Mouse (Mus musculus): ENCODE results near the gene Fez1. TPM values are rescaled to one million over a fixed set of nuclear protein-coding genes. Genes with fewer than 3 reads are reported as not detected.

The Fez1 gene
- polyA plus RNA-seq, 1 experiment from 2014 or later, result 341 TPM

DNA sequence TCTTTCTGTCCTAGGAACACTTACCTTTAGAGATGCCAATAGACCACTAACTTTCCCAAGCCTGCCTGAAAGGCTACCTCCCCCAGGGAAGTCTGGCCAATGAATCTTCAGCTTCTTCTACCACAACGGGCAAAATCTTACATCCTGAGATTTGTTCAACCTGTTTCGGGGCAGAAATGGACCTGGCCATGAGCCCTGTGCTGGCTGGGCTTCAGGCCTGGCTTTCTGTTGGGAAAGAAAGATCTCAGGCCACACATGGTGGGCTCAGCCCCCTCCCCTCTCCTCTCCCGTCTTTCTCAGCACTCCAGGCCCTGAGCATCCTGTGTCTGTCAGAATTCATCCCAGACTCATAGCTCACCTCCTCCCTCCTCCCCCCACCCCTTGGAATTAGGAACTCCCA lies 96.9 kb downstream of the Fez1 start:
- H3K36me3 ChIP-seq (ENCODE audit: control insufficient read depth, insufficient read depth, low read length), result no peaks in the 10 kb centered on the region
- no peak overlapping the region for H3K4me3 ChIP-seq (ENCODE audit: low read depth, low read length)
- H3K27ac ChIP-seq (ENCODE audit: low read depth, low read length), result no peak overlapping the region
- no peak overlapping the region for H3K9ac ChIP-seq (ENCODE audit: low read length)
- no peaks in the 10 kb centered on the region for H3K27me3 ChIP-seq (ENCODE audit: control insufficient read depth, insufficient read depth, low read length)
- ATAC-seq (replicated peaks; ENCODE audit: low FRiP score), result no peak
- peaks cover 10% of the 10 kb centered on the region for H3K4me1 ChIP-seq (replicated peaks; ENCODE audit: control insufficient read depth, insufficient read depth, low read length)
- no peak for DNase-seq (ENCODE audit: low spot score)
- WGBS, result 78% methylated on average over 3 of the region's 3 CpGs
- H3K4me2 ChIP-seq (ENCODE audit: low read depth, low read length, severe bottlenecking), result no peak overlapping the region
- H3K9me3 ChIP-seq (ENCODE audit: control insufficient read depth, low read length), result no peaks in the 10 kb centered on the region

DNA sequence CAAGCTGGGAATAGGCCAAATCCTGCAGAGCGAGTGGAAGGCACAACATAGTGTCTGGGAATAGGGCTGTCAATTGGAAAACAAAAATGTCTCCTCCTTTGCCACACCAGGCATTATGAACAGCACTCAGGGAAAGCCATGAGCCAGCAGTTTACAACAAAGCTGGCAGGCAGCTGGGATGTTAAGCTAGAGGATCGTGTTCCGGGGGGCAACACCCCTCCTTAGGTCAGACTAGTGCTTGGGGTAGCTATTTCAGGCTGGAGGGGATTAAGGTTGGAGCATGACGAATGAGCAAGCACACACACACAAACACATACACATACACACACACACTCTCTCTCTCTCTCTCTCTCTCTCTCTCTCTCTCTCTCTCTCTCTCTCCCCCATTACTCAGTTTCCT lies 97.8 kb downstream of the Fez1 start:
- H3K4me3 ChIP-seq (ENCODE audit: low read depth, low read length), result no peak overlapping the region
- H3K27me3 ChIP-seq (ENCODE audit: control insufficient read depth, insufficient read depth, low read length), result no peaks in the 10 kb centered on the region
- peaks cover 10% of the 10 kb centered on the region for H3K4me1 ChIP-seq (replicated peaks; ENCODE audit: control insufficient read depth, insufficient read depth, low read length)
- ATAC-seq (replicated peaks; ENCODE audit: low FRiP score), result no peak
- WGBS, result 45% methylated on average over 4 of the region's 4 CpGs
- no peak overlapping the region for H3K9ac ChIP-seq (ENCODE audit: low read length)
- no peak overlapping the region for H3K4me2 ChIP-seq (ENCODE audit: low read depth, low read length, severe bottlenecking)
- no peaks in the 10 kb centered on the region for H3K36me3 ChIP-seq (ENCODE audit: control insufficient read depth, insufficient read depth, low read length)
- no peak for DNase-seq (ENCODE audit: low spot score)
- H3K27ac ChIP-seq (ENCODE audit: low read depth, low read length), result no peak overlapping the region
- H3K9me3 ChIP-seq (ENCODE audit: control insufficient read depth, low read length), result no peaks in the 10 kb centered on the region

- Histone ChIP-seq H3K36me3 (ENCODE audit: control insufficient read depth, insufficient read depth, low read length) (no peaks in the 10 kb centered on the region), H3K4me3 (ENCODE audit: low read depth, low read length) (no peak overlapping the region), H3K4me2 (ENCODE audit: low read depth, low read length, severe bottlenecking) (no peak overlapping the region), H3K27ac (ENCODE audit: low read depth, low read length) (no peak overlapping the region; the same call in 1 of the 2 replicates), H3K27me3 (ENCODE audit: control insufficient read depth, insufficient read depth, low read length) (no peaks in the 10 kb centered on the region), H3K9me3 (ENCODE audit: control insufficient read depth, low read length) (no peaks in the 10 kb centered on the region), H3K4me1 (replicated peaks; ENCODE audit: control insufficient read depth, insufficient read depth, low read length) (peaks cover 7% of the 10 kb centered on the region), H3K9ac (ENCODE audit: low read length) (no peak overlapping the region)
- ATAC-seq (replicated peaks; ENCODE audit: low FRiP score), result peak; percentile 69
- DNase-seq (ENCODE audit: low spot score), result no peak
- WGBS, result 36% methylated on average over 13 of the region's 13 CpGs
Observed at GRCm38 (mm10) chr9:36921718-36922415, 100.2 kb downstream of the Fez1 start.

DNA sequence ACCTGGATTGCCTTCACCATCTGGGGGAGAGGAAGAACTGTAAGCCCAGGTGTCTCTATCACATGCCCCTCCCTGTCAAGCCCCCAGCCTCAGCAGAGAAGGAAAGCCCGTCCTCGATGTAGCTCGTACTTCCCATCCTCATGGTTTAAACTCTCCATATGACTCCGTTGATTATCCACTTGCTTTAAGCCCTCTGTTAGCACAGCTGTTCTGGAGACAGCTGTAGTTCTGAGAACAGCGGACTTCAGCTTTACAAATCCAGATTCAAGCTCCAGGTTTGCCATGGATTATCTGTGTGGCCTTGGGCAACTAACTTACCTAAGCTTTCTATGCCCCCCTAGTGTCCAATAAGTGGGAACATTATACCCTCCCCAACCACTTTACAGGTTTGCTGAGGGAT lies 102.1 kb downstream of the Fez1 start:
- H3K36me3 ChIP-seq (ENCODE audit: control insufficient read depth, insufficient read depth, low read length), result no peaks in the 10 kb centered on the region
- no peak overlapping the region for H3K4me2 ChIP-seq (ENCODE audit: low read depth, low read length, severe bottlenecking)
- ATAC-seq (replicated peaks; ENCODE audit: low FRiP score) (no peak), DNase-seq (ENCODE audit: low spot score) (no peak)
- H3K27me3 ChIP-seq (ENCODE audit: control insufficient read depth, insufficient read depth, low read length), result no peaks in the 10 kb centered on the region
- H3K4me1 ChIP-seq (replicated peaks; ENCODE audit: control insufficient read depth, insufficient read depth, low read length), result peaks cover 5% of the 10 kb centered on the region; the same call in 1 of the 2 replicates
- H3K4me3 ChIP-seq (ENCODE audit: low read depth, low read length), result no peak overlapping the region
- no peak overlapping the region for H3K9ac ChIP-seq (ENCODE audit: low read length)
- H3K27ac ChIP-seq (ENCODE audit: low read depth, low read length), result no peak overlapping the region
- H3K9me3 ChIP-seq (ENCODE audit: control insufficient read depth, low read length), result no peaks in the 10 kb centered on the region
- 90% methylated on average over 5 of the region's 5 CpGs for WGBS

Other genes with a start within 250 kb of the Fez1 start
- gene Gm17689, start 239.2 kb upstream of the Fez1 start, polyA plus RNA-seq (2014; fragmentation: Nextera tagmentation; extraction: Ambion mirVana), result not detected in 2 replicates
- not detected in 2 replicates for gene A630095E13Rik, start 178.5 kb upstream of the Fez1 start, polyA plus RNA-seq (2014; fragmentation: Nextera tagmentation; extraction: Ambion mirVana)
- gene Acrv1, start 128.6 kb upstream of the Fez1 start, polyA plus RNA-seq (2014; fragmentation: Nextera tagmentation; extraction: Ambion mirVana), result not detected in 2 replicates
- gene Chek1, start 94.8 kb upstream of the Fez1 start, polyA plus RNA-seq (2014; fragmentation: Nextera tagmentation; extraction: Ambion mirVana), result 68.5 and 68.6 TPM in 2 replicates
- 158 and 163 TPM in 2 replicates for gene Stt3a, start 54.2 kb upstream of the Fez1 start, polyA plus RNA-seq (2014; fragmentation: Nextera tagmentation; extraction: Ambion mirVana)
- 89.8 and 95.9 TPM in 2 replicates for gene Ei24, start 24.5 kb upstream of the Fez1 start, polyA plus RNA-seq (2014; fragmentation: Nextera tagmentation; extraction: Ambion mirVana)

Data from forebrain, embryonic 11.5 days (tissue).